Mouse (Mus musculus): ENCODE data around the gene Otub1.

Otub1 gene

DNA sequence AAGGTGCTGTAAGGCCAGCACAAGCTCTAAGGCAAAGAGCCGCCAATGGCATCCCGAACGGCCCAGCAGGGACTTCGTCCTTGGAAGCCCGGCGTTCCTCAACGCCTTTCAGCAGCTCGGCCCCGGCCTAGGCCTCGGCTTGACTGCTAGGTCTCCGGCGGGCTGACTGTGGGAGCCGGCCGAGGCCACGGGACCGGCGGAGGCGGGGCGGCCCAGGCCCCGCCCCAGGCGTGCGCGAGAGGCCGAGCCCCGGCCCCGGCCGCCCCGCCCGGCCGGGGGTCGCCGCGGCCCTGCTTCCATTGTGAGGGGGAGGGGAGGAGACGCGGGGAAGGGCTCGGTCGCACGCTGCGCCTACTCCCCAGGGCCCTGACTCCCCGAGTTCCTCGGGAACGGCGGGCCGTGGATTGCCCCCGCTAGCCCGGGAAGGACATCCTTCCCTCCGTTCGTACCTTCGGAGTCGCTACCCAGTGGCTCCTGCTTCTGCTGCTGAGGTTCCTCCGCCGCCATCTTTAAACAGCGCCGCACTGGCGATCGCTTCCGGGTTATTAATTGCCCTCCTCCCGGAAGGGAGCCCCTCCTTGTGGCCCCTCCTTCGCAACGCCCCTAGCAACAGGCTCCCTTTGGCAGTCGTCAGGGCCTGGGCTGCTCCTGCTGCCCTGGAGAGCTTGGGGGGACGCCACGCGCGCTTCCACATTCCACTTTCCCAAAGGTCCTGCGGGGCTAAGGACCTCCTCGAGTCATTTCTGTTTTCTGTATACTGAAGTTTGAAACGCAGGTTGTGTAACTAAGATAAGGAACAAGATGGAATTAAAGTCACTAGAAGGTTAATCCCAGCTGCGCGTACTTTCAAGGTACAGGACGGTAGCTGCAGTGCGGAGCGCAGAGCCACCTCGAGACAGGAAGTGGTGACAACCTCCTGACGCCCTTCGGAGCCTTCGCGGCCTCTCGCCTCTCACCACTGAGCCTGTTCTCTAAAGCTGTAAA lies at the start of gene Otub1:
Otub1 (minus strand) TSS at position 564 of the 984 bp plus-strand sequence.
- peak; percentile 88 for DNase-seq (ENCODE audit: low read depth, low spot score)

DNA sequence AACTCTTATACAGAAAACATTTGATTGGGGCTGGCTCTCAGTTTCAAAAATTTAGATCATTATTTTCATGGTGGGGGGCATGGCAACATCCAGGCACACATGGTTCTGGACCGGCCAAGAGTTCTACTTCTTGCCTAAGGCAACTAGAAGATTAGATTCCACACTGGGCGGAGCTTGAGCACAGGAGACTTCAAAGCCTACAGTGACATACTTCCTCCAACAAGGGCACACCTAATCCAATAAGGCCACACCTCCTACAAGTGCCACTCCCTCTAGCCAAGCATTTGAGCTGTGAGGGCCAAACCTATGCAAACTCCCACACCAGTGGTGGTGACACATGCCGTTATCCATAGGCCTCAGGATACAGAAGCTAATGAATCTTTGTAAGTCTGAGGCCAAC lies 39.9 kb upstream of the Otub1 start:
- no peak for DNase-seq (ENCODE audit: low read depth, low spot score)

DNA sequence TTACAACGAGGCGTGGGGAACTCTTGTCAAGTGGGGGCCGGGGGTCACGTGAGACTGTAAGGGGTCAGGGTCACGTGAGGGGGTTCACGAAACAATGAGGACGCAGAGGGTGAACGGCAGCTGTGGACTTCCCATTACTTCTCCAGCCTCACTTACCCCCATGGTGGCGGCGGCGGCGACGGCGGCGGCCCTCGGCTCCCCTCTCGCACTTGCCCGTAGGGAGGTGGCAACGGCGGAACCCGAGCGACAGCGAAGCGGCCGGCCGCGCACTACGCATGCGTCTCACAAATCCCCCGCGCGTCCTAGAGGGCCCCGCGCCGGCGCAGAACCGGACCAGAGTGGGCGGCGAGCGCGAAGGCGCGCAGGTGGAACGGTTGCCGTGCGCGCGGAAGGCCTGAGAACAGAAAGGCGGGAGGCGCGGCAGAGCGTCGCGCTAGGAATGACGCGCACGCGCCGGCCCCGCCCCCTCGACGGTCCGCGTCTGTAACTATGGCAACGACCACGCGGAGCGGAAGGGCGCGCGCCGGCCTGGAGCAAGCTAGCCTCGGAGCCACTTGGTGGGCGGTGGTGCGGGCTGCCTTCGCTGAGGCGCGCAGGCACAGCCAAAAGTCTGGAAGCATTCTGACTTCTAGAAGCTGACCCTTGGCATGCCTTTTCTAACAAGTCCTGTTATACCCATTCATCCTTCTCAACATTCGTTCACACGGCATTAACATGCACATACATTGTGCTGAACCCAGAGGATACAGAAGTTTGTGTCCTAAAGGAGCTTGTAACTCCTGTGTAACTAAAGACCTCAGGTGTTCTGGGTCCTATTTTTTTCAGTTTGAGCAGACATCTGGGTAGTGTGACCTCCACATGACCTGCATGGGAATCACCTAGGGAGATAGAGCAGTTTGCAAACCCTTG lies 34.9 kb upstream of the Otub1 start, which contains the start of gene Naa40:
Naa40 (minus strand) TSS at position 402 of the 909 bp plus-strand sequence.
- DNase-seq (ENCODE audit: low read depth, low spot score): peak; percentile 88

DNA sequence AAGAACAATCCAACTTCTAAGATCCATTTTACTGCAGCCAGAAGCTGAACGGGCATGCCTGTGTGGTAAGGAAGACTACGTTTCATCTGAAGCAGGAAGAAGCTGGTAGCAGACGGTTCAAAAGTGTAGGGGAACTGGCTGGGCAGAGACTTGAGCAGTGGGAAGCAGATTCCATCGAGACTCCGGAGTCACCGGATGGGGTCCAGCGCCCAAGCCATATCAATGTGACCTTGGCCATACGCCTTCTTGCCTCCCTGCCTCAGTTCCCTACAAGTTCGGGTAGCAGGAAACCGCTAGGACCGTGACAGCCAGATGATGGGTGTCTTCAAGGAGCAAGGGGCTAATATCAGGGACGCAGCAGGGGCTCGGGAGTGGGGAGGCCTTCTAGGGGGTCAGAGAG lies 34.2 kb upstream of the Otub1 start:
- no peak for DNase-seq (ENCODE audit: low read depth, low spot score)

DNA sequence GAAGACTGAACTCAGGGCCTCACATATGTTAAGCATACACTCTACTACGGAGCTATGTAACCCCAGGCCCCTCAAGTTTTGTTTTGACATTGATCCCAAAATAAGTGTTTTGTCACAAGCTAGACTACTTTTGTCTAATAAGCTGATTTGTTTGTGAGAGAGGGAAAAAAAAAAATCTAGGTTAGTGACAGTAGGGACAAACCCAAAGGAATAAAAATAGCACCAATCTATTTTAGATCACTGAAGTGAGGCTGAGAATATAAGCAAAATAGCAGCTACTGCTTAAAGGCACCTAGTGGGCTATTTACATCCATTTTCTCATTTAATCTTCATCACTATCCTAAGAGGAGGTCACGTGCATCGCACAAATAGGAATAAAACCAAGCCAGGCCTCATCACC lies 33.5 kb upstream of the Otub1 start:
- no peak for DNase-seq (ENCODE audit: low read depth, low spot score)

DNA sequence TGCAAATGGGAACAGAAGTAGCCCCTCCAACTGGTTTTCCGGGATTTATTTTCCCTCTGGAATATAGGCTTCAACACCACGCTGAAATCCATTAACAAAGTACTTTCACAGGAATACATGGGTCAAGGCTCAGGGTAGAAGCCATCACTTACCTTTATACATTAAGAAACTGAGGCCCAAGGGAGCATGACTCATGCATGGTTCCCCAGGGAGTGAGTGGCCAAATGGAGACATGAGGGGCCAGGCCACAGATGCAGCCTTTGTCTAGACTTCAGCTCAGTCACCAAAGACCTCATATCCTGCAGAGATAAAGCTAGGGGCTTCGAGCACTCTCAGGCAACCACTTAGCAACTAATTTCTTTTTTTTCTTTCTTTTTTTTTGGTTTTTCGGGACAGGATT lies 30.6 kb upstream of the Otub1 start:
- DNase-seq (ENCODE audit: low read depth, low spot score): no peak

DNA sequence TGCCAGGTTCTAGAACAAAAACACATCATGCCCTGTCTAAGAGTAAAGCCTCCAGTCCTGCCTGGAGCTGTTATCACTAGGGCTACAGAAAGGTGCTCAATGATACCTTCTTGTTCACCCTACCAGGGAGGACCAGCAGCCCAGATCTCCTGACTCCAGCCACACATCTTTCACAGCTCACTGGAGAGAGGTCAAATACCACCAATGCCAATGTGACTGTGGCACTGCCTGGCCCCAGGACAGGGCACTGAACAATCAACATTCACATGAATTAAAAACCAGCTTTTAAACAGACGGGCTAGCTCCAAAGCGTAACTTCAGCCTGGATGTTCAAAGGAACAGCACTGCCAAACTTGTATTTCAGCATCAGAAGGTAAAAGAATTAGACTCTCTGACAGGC lies 29.9 kb upstream of the Otub1 start:
- no peak for DNase-seq (ENCODE audit: low read depth, low spot score)

DNA sequence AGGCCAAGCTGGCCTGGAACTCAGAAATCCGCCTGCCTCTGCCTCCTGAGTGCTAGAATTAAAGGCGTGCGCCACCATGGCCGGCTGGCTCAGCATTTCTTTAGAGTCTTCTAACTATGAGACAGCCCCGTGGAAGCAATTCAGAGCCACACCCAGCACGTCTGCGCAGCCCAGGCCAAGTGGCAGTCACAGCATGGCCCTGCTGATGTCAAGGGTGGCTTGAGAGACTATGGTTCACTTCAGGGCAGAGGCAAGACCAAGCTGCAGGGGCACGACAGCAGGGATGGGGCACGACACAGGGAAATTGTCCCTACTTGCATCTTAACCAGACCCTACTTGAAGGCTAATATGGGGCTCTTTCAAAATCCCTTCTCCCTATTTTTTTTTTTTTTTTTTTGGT lies 29.3 kb upstream of the Otub1 start:
- no peak for DNase-seq (ENCODE audit: low read depth, low spot score)

DNA sequence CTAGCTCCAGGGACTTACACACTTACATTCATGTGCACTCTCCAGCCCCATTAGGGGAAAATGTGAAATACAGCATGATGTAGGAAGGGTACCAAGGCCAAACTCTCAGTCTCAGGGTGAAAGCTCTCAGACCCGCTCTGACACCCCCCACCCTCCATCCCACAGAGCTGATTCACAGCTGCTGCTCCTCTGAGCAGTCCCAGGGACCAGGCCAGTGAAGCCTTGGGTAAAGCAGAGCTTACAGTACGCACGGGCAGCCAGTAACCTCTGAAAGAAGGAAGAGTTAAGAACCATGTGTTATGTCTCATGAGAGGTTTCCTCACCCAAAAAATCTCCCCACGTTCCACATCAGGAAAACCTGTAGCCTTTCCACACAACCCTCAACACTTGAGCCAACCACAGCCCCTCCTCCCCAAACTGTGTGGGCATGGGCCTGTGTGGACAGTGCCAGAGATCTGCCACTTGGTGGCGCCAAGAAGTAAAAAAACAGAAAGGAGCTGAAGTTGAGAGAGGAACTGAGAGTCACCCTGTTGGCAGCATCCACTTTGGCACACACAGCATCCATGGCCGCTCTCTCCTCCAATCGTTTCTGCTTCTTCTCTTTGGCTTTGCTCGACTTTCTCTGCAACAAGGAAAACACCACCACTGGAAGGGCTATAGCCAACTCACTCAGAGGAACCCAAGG lies 28.6 kb upstream of the Otub1 start:
- DNase-seq (ENCODE audit: low read depth, low spot score): no peak

DNA sequence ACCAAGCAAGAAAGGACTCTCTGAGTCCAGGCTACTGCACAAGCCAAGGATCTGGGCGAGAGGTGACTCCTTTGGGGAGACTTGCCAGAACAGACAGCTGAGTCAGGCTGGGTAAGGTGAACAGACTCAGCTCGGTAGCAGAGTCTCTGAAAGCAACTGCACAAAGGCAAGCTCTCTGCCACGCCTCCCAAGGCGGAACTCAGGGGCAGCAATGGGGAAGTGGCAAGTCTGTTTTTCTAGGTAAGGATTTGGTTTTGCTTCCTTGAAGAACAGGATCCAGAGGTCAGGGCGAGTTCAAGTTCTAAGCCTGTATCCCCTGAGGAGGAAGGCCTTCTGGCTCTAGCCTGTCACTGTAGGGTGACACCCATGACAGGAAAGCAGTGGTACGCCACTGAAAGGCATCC lies 20.4 kb upstream of the Otub1 start:
- no peak for DNase-seq (ENCODE audit: low read depth, low spot score)

DNA sequence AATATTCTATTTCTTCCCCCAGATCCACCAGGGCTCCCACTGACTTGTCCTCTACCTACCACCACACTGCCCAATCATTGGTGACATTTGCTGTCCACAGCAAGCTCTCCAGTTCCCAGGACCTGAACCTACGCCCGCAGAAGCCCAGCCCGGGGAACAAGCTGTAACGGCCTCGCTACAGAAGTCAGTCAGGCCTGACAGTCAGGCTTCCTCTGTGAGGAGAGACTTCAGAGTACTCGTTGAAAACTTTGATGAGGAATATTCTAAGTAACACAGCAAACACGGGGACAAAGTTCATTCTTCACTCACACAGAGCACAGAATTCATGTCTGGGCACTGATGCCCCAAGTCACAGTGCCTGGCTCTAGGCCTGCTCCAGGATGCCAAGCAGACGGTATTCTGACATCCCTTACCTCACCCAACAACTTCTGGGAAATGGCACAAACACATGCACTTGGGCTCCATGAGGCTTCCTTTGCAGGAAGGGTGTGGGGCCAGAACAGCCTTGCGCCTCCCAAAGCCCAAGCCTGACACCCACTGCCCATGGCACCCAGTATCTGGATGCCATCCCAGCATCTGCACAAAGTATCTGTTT lies 19.1 kb upstream of the Otub1 start:
- no peak for DNase-seq (ENCODE audit: low read depth, low spot score)

DNA sequence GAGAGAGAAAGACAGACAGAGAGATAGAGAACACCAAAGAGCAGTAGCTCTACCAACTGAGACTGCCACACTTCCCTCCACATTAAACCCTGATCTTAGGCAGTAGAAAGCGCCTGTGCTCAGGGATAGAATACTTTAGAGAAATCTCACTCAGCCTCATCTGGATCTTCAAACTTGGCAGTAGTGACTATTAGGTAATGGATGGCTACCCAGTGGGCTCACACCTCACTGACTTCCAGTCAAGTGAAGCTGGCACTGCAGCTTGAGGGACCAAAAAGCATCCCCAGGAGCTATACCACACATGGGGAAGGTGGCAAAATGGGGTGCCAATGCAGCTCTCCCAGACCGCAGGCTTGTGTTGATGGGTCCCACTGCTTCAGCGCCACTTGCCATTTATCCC lies 18.1 kb upstream of the Otub1 start:
- DNase-seq (ENCODE audit: low read depth, low spot score): no peak

DNA sequence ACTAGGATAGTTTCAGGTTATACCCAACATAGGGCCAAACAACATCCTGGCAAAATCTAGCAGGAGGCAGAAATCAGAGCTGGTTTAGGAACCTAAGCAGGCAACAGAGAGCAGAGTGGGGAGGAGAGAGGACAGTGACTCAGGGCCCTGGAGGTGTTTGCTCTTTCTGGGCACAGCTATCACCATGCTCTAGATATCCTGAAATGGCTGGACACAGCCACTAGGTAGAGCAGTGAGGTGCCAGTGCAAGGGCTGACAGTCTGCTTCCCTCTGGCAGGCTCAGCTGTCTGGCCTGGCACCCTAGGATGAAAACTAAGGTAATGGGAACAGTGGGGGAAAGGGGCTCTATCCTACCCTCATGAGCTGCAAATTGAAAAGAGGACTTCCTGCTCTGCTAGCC lies 17.4 kb upstream of the Otub1 start:
- no peak for DNase-seq (ENCODE audit: low read depth, low spot score)

DNA sequence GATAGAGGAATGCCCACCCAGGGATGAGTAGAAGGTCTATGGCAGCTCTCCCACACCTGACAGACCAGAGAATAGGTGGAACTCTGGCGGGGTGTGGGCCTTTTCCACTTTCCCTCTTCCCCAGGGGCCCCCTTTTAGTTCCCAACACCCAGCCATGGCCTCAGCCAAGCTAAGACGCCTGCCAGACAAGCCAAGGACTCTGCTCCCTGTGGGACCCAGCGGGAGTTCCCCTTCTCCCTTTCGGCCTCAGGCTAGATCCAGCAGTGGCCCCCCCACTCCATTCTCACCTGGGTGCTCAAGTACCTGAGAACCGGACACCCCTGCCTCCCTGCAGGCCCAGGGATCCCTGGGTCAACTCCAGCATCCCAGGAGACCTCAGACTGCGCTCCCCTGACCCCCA lies 16.1 kb upstream of the Otub1 start:
- no peak for DNase-seq (ENCODE audit: low read depth, low spot score)

DNA sequence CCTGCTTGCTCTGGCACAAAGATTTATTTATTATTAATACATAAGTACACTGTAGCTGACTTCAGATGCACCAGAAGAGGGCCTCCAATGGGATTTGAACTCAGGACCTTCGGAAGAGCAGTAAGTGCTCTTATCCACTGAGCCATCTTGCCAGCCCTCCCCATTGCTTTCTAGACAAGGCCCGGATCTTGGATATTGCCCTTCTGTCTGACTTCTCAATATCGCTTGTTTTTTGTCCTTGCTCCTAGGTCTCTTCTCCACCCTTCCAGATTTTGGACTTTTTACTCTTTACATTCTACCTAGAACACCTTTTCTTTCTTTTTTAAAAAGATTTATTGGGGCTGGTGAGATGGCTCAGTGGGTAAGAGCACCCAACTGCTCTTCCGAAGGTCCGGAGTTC lies 12.6 kb upstream of the Otub1 start:
- no peak for DNase-seq (ENCODE audit: low read depth, low spot score)

DNA sequence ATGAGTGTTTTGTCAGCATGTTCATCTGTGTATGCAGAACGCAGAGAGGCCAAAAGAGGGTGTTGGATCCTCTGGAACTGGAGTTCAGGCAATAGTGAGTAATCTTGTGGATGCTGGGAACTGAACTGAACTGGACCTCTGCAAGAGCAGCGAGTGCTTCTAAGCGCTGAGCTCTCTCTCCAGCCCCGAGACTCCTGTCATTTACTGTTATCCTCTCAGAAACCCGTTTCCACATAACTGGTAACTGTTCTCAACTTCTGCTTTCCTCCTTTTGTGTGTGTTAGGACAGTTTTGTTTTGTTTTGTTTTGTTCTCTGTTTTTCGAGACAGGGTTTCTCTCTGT lies 11.8 kb upstream of the Otub1 start:
- no peak for DNase-seq (ENCODE audit: low read depth, low spot score)

DNA sequence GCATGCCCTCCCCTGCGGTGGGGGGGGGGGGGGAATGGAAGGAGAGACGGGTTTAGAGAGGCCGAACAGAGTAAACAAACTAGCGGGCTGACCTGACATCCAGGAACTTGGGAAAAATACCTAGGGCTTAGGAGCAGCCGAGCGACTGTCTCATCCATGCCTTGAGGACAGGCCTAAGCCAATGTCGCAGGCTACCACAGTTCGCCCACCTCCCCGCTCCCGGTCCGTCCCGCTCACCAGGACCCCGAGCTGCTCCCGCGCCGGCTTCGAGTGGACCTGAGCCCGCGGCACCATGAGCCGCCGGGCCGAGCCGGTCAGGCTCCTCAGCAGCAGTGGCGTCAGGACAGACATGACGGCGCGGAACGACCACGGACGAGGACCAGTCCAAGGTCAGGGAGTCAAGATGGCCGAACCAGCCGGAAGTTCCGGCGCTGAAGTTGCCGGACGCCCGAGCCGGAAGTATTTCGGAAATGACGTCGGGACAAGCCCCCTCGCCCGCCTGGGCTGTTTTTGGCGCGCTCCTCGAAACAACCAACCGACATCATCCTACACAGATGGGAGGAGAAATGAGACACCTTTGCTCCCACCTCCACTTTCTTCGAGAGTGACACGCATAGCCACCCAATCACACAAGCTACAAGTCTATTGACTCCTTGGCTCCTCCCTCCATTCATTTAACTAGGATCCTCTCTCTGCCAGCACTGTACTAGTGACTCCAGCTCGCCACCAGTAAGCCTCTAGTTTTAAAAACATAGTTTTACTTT lies 11.2 kb upstream of the Otub1 start, which contains the start of gene Cox8a:
Cox8a (minus strand) TSS at position 455 of the 764 bp plus-strand sequence.
- DNase-seq (ENCODE audit: low read depth, low spot score): peak; percentile 93

DNA sequence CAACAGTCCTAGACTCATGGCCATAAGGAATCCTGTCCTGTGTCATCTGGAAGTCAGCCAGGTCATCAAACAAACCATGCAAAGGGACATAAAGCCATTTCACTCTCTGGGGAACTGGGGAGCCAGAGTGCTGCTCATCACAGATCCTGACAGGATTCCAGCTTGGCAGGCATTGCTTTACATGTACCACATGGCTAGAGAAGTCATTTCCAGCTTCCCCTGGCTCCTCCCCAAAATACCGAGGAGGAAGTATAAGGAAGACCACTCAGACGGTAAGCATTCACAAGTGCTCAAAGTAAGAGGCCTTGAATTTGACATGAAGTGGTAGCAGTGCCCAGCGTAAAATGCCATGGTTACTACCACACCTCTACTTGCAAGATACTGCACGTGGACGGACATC lies 8.4 kb upstream of the Otub1 start:
- no peak for DNase-seq (ENCODE audit: low read depth, low spot score)

DNA sequence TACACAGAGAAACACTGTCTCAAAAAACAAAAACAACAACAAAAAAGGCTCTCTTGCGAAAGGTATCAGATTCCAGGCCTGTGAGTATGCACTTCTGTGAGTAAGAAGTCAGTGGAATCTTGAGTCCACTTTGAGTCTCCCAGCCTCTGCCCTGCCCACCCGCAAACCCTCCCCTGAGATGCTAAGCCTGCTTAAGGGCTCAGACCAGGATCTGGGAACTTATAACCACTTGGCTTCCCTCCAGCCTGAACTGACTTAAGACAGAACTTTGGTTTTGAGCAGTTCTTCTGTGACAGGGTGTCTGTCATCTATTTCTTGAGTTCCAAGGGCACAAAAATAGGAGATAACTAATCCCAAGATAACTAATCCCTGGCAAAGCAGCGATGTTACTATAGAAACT lies 6.9 kb upstream of the Otub1 start:
- no peak for DNase-seq (ENCODE audit: low read depth, low spot score)

DNA sequence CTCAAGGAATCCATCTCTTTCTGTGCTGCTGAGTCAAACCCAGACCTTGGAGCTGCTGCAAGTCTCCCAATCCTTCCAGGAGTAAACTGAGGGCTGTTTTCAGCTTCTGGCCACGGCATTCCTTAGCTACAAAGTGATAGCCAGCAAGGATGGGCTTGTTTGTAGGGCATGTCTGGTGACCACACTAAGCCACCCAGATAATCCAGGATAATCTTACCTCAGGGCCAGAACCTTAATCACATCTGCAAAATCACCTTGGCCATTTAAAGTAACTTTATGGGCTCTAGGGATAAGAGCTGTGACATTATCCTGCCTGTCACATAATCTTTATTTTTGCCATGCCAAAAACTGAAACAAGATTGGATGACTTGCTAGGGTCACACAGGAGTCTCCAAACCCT lies 6.1 kb upstream of the Otub1 start:
- DNase-seq (ENCODE audit: low read depth, low spot score): no peak

Data from c-Kit-negative CD71-positive TER-119-positive erythroid progenitor cells, embryonic 14.5 days (primary cell).